Mouse (Mus musculus) heart, adult 11 months (tissue): ENCODE measurements around the gene Abl2.
A peak's percentile ranks its signal among the peaks of the same experiment; 100 is the strongest.

Experiments
- DNase-seq: peaks from one replicate; pipeline ENCODE4 v3.0.0; 2022

Gene Abl2

GRCm38 (mm10) chr1:156672720-156673475 is 114.3 kb downstream of the Abl2 start:
- peak; percentile 94 for DNase-seq

GRCm38 (mm10) chr1:156673476-156674194 is 115.0 kb downstream of the Abl2 start:
- DNase-seq = peak; percentile 96

GRCm38 (mm10) chr1:156674195-156675000 is 115.8 kb downstream of the Abl2 start, which contains the start of gene Tor3a:
Tor3a (minus strand) TSS chr1:156674356.
- DNase-seq = peak; percentile 99

GRCm38 (mm10) chr1:156676171-156676570 is 117.6 kb downstream of the Abl2 start:
- peak; percentile 94 for DNase-seq

DNA sequence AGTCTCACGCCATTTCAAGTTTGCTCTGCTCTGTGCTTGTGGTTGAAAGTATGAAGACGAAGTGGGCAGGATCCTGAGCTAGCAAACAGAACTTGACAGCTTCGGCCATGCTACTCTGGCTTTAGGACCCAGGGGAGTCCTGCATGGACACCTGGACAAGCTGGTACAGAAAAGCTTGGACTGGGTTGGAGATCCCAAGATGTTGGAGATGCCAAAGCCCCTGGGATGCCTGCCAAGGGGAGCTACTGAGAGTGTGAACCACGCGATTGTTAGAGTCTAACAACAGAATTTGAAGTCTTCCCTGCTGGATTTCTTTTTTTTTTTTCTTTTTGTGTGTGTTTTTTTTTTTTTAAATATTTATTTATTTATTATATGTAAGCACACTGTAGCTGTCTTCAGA is 118.0 kb downstream of the Abl2 start:
- peak; percentile 89 for DNase-seq

- peak; percentile 54 for DNase-seq
Measured at GRCm38 (mm10) chr1:156677230-156677629, 118.6 kb downstream of the Abl2 start.

DNA sequence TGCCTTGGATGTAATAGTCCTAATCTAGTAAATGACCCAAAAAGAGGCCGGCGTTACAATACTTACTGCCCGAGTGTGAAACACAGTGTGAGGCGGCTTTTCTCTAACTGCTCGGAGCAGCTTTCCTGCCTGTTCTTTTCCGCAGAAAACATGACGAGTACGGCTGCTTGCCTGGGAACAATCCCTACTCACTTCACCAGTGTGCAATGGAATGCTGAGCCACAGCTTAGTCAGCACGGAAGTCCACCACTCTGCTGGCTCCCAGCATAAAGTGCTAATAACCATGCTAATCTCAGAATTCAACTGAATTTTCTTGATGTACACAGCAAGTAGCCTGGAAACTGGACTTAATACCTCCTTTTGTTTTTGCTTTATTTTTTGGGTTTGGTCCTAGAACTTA is 121.0 kb downstream of the Abl2 start:
- DNase-seq = peak; percentile 66

- DNase-seq = no peak
Measured at GRCm38 (mm10) chr1:156686025-156686661, 127.6 kb downstream of the Abl2 start.
